Mouse (Mus musculus) kidney, adult 2 months (tissue): ENCODE data around the gene Eya3.

Experiments
- CTCF ChIP-seq: fragments of 200-500 bp; conservative IDR thresholded peaks from 2 replicates; pipeline ENCODE4 v1.5.1; 2011; ENCODE audit warnings: low read depth, mild to moderate bottlenecking, control low read depth, low read length, moderate library complexity, mixed read lengths; ENCODE audit not compliant: insufficient read depth, insufficient read length
- POLR2A ChIP-seq: fragments of 200-500 bp; IDR thresholded peaks from one replicate; pipeline ENCODE4 v1.6.1; 2011; ENCODE audit warnings: low read depth, low read length, control low read depth

- TF ChIP-seq POLR2A (no peak), CTCF (no peak)
Observed at GRCm38 (mm10) chr4:132647439-132647838, 8.7 kb downstream of the Eya3 start.
